Mouse (Mus musculus) intestine, embryonic 15.5 days (tissue): ENCODE data around the gene Itih4. TPM values are rescaled to one million over a fixed set of nuclear protein-coding genes. Genes with fewer than 3 reads are reported as not detected.

Experiments used
- polyA plus RNA-seq: library from polyadenylated mRNA; unstranded; fragments of >200 nt; fragmentation: Nextera tagmentation; extraction: Ambion mirVana; gene quantifications from 2 replicates; pipeline ENCODE4 v1.2.1, GENCODE M21; 2015

Itih4 gene
- polyA plus RNA-seq, 1 experiment from 2014 or later: 1.1 TPM

Other genes starting within 250 kb of the Itih4 start
- 12.6 and 15.0 TPM in 2 replicates for gene Rft1, start 232.1 kb upstream of the Itih4 start, polyA plus RNA-seq
- gene Sfmbt1, start 171.6 kb upstream of the Itih4 start, polyA plus RNA-seq: 11.4 and 12.3 TPM in 2 replicates
- gene Tmem110, start 60.9 kb upstream of the Itih4 start, polyA plus RNA-seq: 22.0 and 22.2 TPM in 2 replicates
- 8.1 and 8.3 TPM in 2 replicates for gene Mustn1, start 7.3 kb upstream of the Itih4 start, polyA plus RNA-seq
- gene Itih3, start 37.3 kb downstream of the Itih4 start, polyA plus RNA-seq: 3.2 and 5.1 TPM in 2 replicates
- gene Itih1, start 56.8 kb downstream of the Itih4 start, polyA plus RNA-seq: 0.41 and 1.2 TPM in 2 replicates
- 8.5 and 9.5 TPM in 2 replicates for gene Nek4, start 64.9 kb downstream of the Itih4 start, polyA plus RNA-seq
- 44.6 and 48.6 TPM in 2 replicates for gene Glt8d1, start 114.9 kb downstream of the Itih4 start, polyA plus RNA-seq
- 411 and 423 TPM in 2 replicates for gene Spcs1, start 115.2 kb downstream of the Itih4 start, polyA plus RNA-seq
- gene Pbrm1, start 132.7 kb downstream of the Itih4 start, polyA plus RNA-seq: 97.1 and 106 TPM in 2 replicates
- 127 and 151 TPM in 2 replicates for gene Gnl3, start 132.7 kb downstream of the Itih4 start, polyA plus RNA-seq
- gene Smim4, start 242.5 kb downstream of the Itih4 start, polyA plus RNA-seq: 90.1 TPM in 2 replicates
- gene Nt5dc2, start 244.6 kb downstream of the Itih4 start, polyA plus RNA-seq: 261 and 315 TPM in 2 replicates